ENCODE assay signal across 22 mouse cellular contexts in genomic region chr19:57130591-57130990, GRCm38 (mm10).
A peak's percentile ranks its signal among the peaks of the same experiment; 100 is the strongest.
DNase-seq lines count a peak whose midpoint lies in the region; ATAC-seq and TF ChIP-seq lines count a peak whose summit lies in the region.
"Had no signal": no experiment of that assay in that cellular context is flagged by ENCODE, and none has a peak within 500 bp of the region (broad histone marks: within the 10 kb centered on the region; RNA-seq: fewer than 3 reads in every experiment).

No protein-coding gene starts in this region.

- TF ChIP-seq CTCF in thymus, adult 2 months (IDR thresholded peaks at IDR 0.05; ENCODE audit: borderline replicate concordance, control insufficient read depth, extremely low read depth, insufficient read depth, low read length, poor library complexity) = no peak

- H3K4me1 ChIP-seq in heart, embryonic 12.5 days (replicated peaks) = peaks cover 29% of the 10 kb centered on the region
- H3K4me1 ChIP-seq in thymus, adult 2 months (replicated peaks; ENCODE audit: control insufficient read depth, insufficient read depth, low read length) = peaks cover 72% of the 10 kb centered on the region
- 0 out of 2 replicates have a peak, but pooled peaks cover 8% of the 10 kb centered on the region for H3K4me1 ChIP-seq in stomach, embryonic 15.5 days

- H3K27ac ChIP-seq in heart, embryonic 12.5 days (ENCODE audit: poor library complexity, severe bottlenecking) = no peak overlapping the region
- H3K27ac ChIP-seq in thymus, adult 2 months (ENCODE audit: control insufficient read depth, insufficient read depth, low read length) = peak overlapping the region; percentile 98
- H3K27ac ChIP-seq in stomach, embryonic 15.5 days = no peak overlapping the region
- H3K27ac ChIP-seq: embryonic facial prominence, embryonic 12.5 days; heart, embryonic 15.5 days; hindbrain, embryonic 12.5 days; limb, embryonic 12.5 days; liver, embryonic 12.5 days had no signal

- peaks cover 19% of the 10 kb centered on the region for H3K36me3 ChIP-seq in heart, embryonic 12.5 days
- no peaks in the 10 kb centered on the region for H3K36me3 ChIP-seq in thymus, adult 2 months (ENCODE audit: control insufficient read depth, insufficient read depth, low read length)
- H3K36me3 ChIP-seq in stomach, embryonic 15.5 days = no peaks in the 10 kb centered on the region
- H3K36me3 ChIP-seq: embryonic facial prominence, embryonic 12.5 days; hindbrain, embryonic 12.5 days; limb, embryonic 12.5 days had no signal

- no peak for ATAC-seq in heart, embryonic 12.5 days (ENCODE audit: insufficient number of reproducible peaks, low FRiP score)
- ATAC-seq in stomach, embryonic 15.5 days (ENCODE audit: insufficient read depth, low FRiP score, low read depth) = peak; percentile 20; the same call in 1 of the 2 replicates
- ATAC-seq: forebrain, postnatal 0 days; liver, embryonic 12.5 days had no signal

- no peak for TF ChIP-seq POLR2A in thymus, adult 2 months (IDR thresholded peaks at IDR 0.05; ENCODE audit: control insufficient read depth, extremely low read depth, insufficient read depth, low read length, poor library complexity)

- H3K9ac ChIP-seq in heart, embryonic 12.5 days = no peak overlapping the region
- H3K9ac ChIP-seq in stomach, embryonic 15.5 days = no peak overlapping the region
- H3K9ac ChIP-seq: embryonic facial prominence, embryonic 12.5 days; forebrain, postnatal 0 days; heart, embryonic 15.5 days; hindbrain, embryonic 12.5 days; limb, embryonic 12.5 days; liver, embryonic 12.5 days had no signal

- intact Hi-C loops in gastrocnemius, postnatal 14 days (cut with DNase I; ENCODE audit: low total_unique reads) = loop anchor here (10.0 kb wide), 1 partner anchor 216 kb away; no protein-coding TSS in a partner anchor

- H3K4me2 ChIP-seq in heart, embryonic 12.5 days = no peak overlapping the region
- no peak overlapping the region for H3K4me2 ChIP-seq in stomach, embryonic 15.5 days
- H3K4me2 ChIP-seq: embryonic facial prominence, embryonic 12.5 days; heart, embryonic 15.5 days; hindbrain, embryonic 12.5 days; limb, embryonic 12.5 days; liver, embryonic 12.5 days had no signal

- H3K4me3 ChIP-seq in heart, embryonic 12.5 days = no peak overlapping the region
- no peak overlapping the region for H3K4me3 ChIP-seq in thymus, adult 2 months (ENCODE audit: control insufficient read depth, insufficient read depth, low read length)
- no peak overlapping the region for H3K4me3 ChIP-seq in stomach, embryonic 15.5 days (replicated peaks)
- H3K4me3 ChIP-seq: embryonic facial prominence, embryonic 12.5 days; erythroblast, embryonic 14.5 days; heart, embryonic 15.5 days; hindbrain, embryonic 12.5 days; limb, embryonic 12.5 days; liver, embryonic 12.5 days had no signal

- H3K27me3 ChIP-seq in heart, embryonic 12.5 days (replicated peaks) = no peaks in the 10 kb centered on the region
- no peaks in the 10 kb centered on the region for H3K27me3 ChIP-seq in thymus, adult 2 months (ENCODE audit: control insufficient read depth, insufficient read depth, low read length)
- no peaks in the 10 kb centered on the region for H3K27me3 ChIP-seq in stomach, embryonic 15.5 days (replicated peaks)
- H3K27me3 ChIP-seq: embryonic facial prominence, embryonic 12.5 days; heart, embryonic 15.5 days; hindbrain, embryonic 12.5 days had no signal

- no peaks in the 10 kb centered on the region for H3K9me3 ChIP-seq in heart, embryonic 12.5 days (replicated peaks)
- no peaks in the 10 kb centered on the region for H3K9me3 ChIP-seq in stomach, embryonic 15.5 days
- H3K9me3 ChIP-seq: embryonic facial prominence, embryonic 12.5 days; heart, embryonic 15.5 days; hindbrain, embryonic 12.5 days; limb, embryonic 12.5 days; liver, embryonic 12.5 days had no signal

- DNase-seq in heart, adult 11 months = peak; percentile 96
- no peak for DNase-seq in thymus, adult 2 months
- DNase-seq in thymus, postnatal 0 days (ENCODE audit: low spot score) = no peak
- peak; percentile 25 for DNase-seq in gastrocnemius, postnatal 14 days
- DNase-seq in right cerebral cortex, adult 2 months (ENCODE audit: low spot score in 2 of 2) = no peak
- no peak for DNase-seq in cerebellum, adult 11 months
- DNase-seq: adrenal gland, adult 2 months; cerebellum, adult 9-11 months; forebrain, postnatal 0 days; kidney, postnatal 4 days; lung, adult 2 months; lung, postnatal 36 days; retina, postnatal 1 day; right cerebral cortex, postnatal 4 days had no signal

- 80% methylated on average over 4 of the region's 4 CpGs for WGBS in heart, embryonic 12.5 days
- 98% methylated on average over 4 of the region's 4 CpGs for WGBS in thymus, adult 2 months
- 79% methylated on average over 4 of the region's 4 CpGs for WGBS in stomach, embryonic 15.5 days

Comparison
In these comparisons a context has a peak if more than half of its experiments do, and no peak if none do; other contexts are left out.
1. DNase-seq: peak in heart, adult 11 months (single experiment) and gastrocnemius, postnatal 14 days (single experiment); none in thymus, adult 2 months (single experiment), thymus, postnatal 0 days (single experiment), right cerebral cortex, adult 2 months (0 of 2) and cerebellum, adult 11 months (single experiment).